Mouse (Mus musculus) liver, embryonic 13.5 days (tissue): ENCODE measurements around the gene Sox13. TPM values are rescaled to one million over a fixed set of nuclear protein-coding genes. Genes with fewer than 3 reads are reported as not detected.

Experiments used
- ATAC-seq: fragments of 200-750 bp; cut with Nextera tagmentation; 2 replicates; pipeline ENCODE4 v1.8.0; 2017; ENCODE audit warnings: low read depth, mild to moderate bottlenecking, moderate number of reproducible peaks, moderate library complexity
- DNase-seq: peaks from one replicate; pipeline ENCODE4 v3.0.0; 2022
- H3K27ac ChIP-seq: fragments of 300-500 bp; sonication (generic); 2 replicates; pipeline ENCODE4 v1.5.1; 2015; ENCODE audit warnings: moderate library complexity, mild to moderate bottlenecking, inconsistent platforms
- H3K27me3 ChIP-seq: fragments of 300-500 bp; sonication (generic); 2 replicates; pipeline ENCODE4 v1.6.1; 2015; ENCODE audit warnings: mild to moderate bottlenecking, inconsistent platforms
- H3K36me3 ChIP-seq: fragments of 300-500 bp; sonication (generic); 2 replicates; pipeline ENCODE4 v1.6.1; 2015; ENCODE audit warnings: mild to moderate bottlenecking, inconsistent platforms
- H3K4me1 ChIP-seq: fragments of 300-500 bp; sonication (generic); replicated peaks from 2 replicates; pipeline ENCODE4 v1.6.1; 2015; ENCODE audit warnings: inconsistent platforms
- H3K4me2 ChIP-seq: fragments of 300-500 bp; sonication (generic); 2 replicates; pipeline ENCODE4 v1.6.1; 2015; ENCODE audit warnings: inconsistent platforms, mild to moderate bottlenecking, moderate library complexity
- H3K4me3 ChIP-seq: fragments of 300-500 bp; sonication (generic); replicated peaks from 2 replicates; pipeline ENCODE4 v1.5.1; 2015; ENCODE audit warnings: mild to moderate bottlenecking, inconsistent platforms
- H3K9ac ChIP-seq: fragments of 300-500 bp; sonication (generic); 2 replicates; pipeline ENCODE4 v1.6.1; 2015; ENCODE audit warnings: mild to moderate bottlenecking, inconsistent platforms
- H3K9me3 ChIP-seq: fragments of 300-500 bp; sonication (generic); replicated peaks from 2 replicates; pipeline ENCODE4 v1.6.1; 2016; ENCODE audit warnings: inconsistent platforms
- WGBS: fragments of 180-500 bp; shearing (Covaris S2); methylation state at CpG from one replicate; pipeline ENCODE4 v1.1.7; 2015; ENCODE audit not compliant: insufficient replicate concordance; 5-methylcytosine and 5-hydroxymethylcytosine counted together
- polyA plus RNA-seq: library from polyadenylated mRNA; unstranded; fragments of >200 nt; fragmentation: Nextera tagmentation; extraction: Ambion mirVana; gene quantifications from 2 replicates; pipeline ENCODE4 v1.2.1, GENCODE M21; 2015

Sox13 gene
- polyA plus RNA-seq, 1 experiment from 2014 or later, result 1.3 TPM

DNA sequence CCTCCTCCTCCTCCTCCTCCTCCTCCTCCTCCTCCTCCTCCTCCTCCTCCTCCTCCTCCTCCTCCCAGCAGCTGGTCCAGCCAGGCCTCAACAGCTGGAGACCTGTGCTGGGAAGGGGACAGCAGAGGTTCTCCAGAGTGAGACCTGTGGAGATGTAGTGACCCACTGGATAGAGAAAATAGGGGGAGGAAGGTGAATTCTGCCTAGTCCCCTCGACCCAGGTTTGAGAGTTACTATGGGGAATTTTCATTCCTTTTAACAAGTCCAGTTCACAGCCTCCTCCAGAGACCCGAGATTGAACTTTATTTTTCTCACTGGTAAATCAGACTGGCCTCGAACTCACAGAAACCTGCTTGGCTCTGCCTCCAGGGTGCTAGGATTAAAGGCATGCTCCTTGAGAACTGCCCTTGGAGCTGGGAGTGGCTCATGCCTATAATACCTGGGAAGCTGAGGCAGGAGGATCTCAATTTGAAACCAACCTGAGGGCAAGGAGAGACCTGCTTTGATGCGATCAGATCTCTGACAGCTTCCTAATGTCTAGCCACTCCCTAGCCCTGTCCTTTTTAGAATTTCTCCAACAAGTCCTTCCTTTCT lies 467 bp upstream of the Sox13 start:
- Histone ChIP-seq H3K9ac (no peak overlapping the region), H3K4me1 (peaks cover 15% of the 10 kb centered on the region; the same call in 1 of the 2 replicates), H3K9me3 (0 out of 2 replicates have a peak, but pooled peaks cover 3% of the 10 kb centered on the region), H3K4me3 (no peak overlapping the region), H3K36me3 (no peaks in the 10 kb centered on the region), H3K27ac (no peak overlapping the region), H3K27me3 (peaks cover 61% of the 10 kb centered on the region), H3K4me2 (no peak overlapping the region)
- ATAC-seq, result 0 out of 2 replicates have a peak, but pooled peaks have one; percentile 17
- no peak for DNase-seq
- WGBS, result 43% methylated on average over 4 of the region's 4 CpGs

DNA sequence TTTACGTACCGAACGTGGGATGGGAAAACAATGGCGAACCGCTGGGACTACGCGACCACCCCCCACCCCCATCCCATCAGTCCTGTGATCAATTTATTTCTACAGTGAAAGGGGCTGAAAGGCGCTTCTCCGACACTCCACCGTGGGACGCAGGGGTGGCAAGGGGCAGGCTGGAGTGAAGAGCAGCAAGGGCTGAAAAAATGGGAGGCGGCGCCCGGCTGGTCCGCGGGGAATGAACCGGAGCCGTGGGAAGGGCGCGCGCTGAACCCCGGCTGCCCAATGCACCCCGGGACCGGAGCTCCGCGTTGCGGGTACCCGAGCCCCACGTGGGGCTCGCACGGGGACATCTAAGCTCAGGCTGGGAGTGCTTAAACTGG lies 1.0 kb downstream of the Sox13 start:
- under 1% methylated on average over 31 of the region's 31 CpGs for WGBS
- ATAC-seq, result peak; percentile 26; the same call in 1 of the 2 replicates
- DNase-seq, result no peak
- Histone ChIP-seq H3K9me3 (no peaks in the 10 kb centered on the region), H3K36me3 (no peaks in the 10 kb centered on the region), H3K27ac (0 out of 2 replicates have a peak overlapping the region, but pooled peaks have one; percentile 13), H3K4me3 (peak overlapping the region; percentile 62), H3K4me1 (peaks cover 26% of the 10 kb centered on the region), H3K9ac (peak overlapping the region; percentile 68), H3K4me2 (peak overlapping the region; percentile 66), H3K27me3 (peaks cover 65% of the 10 kb centered on the region)

DNA sequence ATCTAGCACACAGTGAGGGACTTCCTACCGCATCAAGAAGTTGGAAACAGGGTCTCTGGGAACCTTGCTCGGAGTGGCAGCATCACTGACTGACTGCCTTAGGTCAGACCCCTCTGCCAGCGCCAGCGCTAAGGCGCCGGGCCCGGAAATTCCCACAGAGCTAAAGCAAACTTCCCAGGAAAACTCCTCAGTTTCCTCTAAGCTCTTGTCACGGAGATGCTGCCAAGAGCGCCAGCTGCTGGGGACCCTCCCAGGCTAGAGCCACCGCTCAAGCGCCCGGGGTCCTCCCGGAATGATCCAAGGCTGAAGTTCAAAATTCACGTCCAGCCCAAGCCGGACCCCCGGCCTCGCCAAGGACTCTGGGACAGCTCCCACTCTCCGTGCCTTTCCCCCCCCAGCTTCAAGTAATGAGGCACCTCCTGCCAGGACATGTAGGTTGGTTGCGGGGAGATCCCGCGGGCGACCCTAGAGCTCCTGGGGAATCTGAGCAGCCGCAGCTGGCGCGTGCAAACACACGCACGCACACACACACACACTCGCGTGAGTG lies 1.5 kb downstream of the Sox13 start:
- no peak overlapping the region for H3K27ac ChIP-seq
- peak overlapping the region; percentile 68 for H3K9ac ChIP-seq
- no peaks in the 10 kb centered on the region for H3K36me3 ChIP-seq
- DNase-seq (no peak), ATAC-seq (no peak)
- H3K4me3 ChIP-seq, result peak overlapping the region; percentile 62
- WGBS, result 4% methylated on average over 29 of the region's 29 CpGs
- H3K4me1 ChIP-seq, result peaks cover 30% of the 10 kb centered on the region
- peaks cover 65% of the 10 kb centered on the region for H3K27me3 ChIP-seq
- H3K9me3 ChIP-seq, result no peaks in the 10 kb centered on the region
- H3K4me2 ChIP-seq, result peak overlapping the region; percentile 66

DNA sequence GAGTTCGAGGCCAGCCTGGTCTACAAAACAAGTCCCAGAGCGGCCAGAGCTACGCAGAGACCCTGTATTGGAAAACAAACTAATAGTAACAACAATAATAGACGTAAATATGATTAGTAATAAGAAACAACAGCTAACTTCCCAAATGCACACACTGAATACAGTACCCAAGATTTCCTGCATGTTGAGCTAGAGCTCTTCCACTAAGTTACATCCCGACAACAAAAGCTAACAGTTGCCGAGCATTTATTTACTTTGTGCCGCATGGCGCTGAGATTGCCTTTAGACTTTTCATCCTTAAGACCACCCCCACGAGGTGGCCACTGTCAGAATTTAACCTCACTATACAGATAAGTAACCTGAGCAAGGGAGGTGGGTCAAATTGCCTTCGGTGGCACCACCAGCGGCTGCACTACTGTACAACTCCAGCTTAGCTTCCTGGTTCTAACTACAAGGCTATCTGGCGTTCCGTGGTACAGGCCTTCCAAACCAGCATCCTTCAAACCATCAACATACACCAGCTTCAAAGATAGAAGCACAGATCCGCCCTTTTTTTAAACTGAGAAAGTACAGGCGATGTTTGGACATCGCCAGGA lies 2.1 kb downstream of the Sox13 start:
- no peaks in the 10 kb centered on the region for H3K36me3 ChIP-seq
- H3K4me3 ChIP-seq, result peak overlapping the region; percentile 62
- no peak for DNase-seq
- no peak overlapping the region for H3K27ac ChIP-seq
- H3K4me1 ChIP-seq, result peaks cover 37% of the 10 kb centered on the region
- WGBS, result 49% methylated on average over 16 of the region's 16 CpGs
- H3K9me3 ChIP-seq, result no peaks in the 10 kb centered on the region
- H3K27me3 ChIP-seq, result peaks cover 65% of the 10 kb centered on the region
- H3K4me2 ChIP-seq, result peak overlapping the region; percentile 66
- ATAC-seq, result no peak
- H3K9ac ChIP-seq, result no peak overlapping the region

DNA sequence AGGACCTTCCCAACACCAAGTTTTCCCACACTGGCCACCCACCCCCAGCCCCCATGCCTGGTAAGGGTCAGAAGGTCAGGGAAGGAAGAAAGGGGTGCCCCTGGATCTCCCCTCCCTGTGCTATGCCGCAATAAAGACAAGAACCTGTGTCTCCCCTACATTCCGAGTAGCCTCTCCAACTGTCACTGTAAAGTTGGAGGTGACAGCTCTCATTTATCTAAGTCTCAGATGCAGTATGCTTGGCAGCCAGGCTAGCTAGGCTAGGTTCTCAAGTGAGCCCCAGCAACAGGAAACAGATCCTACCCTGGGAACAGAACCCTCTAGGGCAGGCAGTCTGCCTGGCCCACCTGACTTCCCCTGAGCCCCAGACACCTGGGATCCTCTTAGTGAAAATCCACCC lies 3.1 kb downstream of the Sox13 start:
- Histone ChIP-seq H3K36me3 (no peaks in the 10 kb centered on the region), H3K4me1 (peaks cover 45% of the 10 kb centered on the region), H3K9ac (no peak overlapping the region), H3K4me3 (no peak overlapping the region), H3K9me3 (no peaks in the 10 kb centered on the region), H3K4me2 (no peak overlapping the region), H3K27me3 (peaks cover 64% of the 10 kb centered on the region), H3K27ac (no peak overlapping the region)
- 51% methylated on average over 2 of the region's 2 CpGs for WGBS
- no peak for ATAC-seq
- DNase-seq, result no peak

DNA sequence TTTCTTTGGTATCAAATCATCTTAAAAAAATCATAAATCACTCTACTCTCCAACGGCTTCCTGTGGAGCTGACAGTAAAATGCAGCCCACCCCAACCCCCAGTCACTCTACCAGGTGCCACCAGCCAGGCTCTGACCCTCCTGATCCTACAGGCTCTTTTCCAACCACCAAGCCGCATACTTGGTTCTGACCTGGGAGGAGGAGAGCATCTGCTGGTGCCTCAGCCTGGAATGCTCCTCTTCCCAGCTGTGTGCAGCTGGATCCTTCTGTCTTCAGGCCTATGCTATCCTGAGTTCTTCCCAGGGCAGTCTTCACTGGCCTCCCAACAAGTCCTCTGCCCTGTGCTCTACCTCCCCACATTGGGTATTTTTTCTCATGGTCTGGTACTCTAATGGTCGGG lies 3.7 kb downstream of the Sox13 start:
- no peaks in the 10 kb centered on the region for H3K9me3 ChIP-seq
- peaks cover 59% of the 10 kb centered on the region for H3K27me3 ChIP-seq
- 62% methylated on average over 3 of the region's 3 CpGs for WGBS
- H3K9ac ChIP-seq, result no peak overlapping the region
- H3K27ac ChIP-seq, result no peak overlapping the region
- peaks cover 49% of the 10 kb centered on the region for H3K4me1 ChIP-seq
- ATAC-seq, result no peak
- H3K4me3 ChIP-seq, result no peak overlapping the region
- H3K4me2 ChIP-seq, result no peak overlapping the region
- no peaks in the 10 kb centered on the region for H3K36me3 ChIP-seq
- DNase-seq, result no peak

DNA sequence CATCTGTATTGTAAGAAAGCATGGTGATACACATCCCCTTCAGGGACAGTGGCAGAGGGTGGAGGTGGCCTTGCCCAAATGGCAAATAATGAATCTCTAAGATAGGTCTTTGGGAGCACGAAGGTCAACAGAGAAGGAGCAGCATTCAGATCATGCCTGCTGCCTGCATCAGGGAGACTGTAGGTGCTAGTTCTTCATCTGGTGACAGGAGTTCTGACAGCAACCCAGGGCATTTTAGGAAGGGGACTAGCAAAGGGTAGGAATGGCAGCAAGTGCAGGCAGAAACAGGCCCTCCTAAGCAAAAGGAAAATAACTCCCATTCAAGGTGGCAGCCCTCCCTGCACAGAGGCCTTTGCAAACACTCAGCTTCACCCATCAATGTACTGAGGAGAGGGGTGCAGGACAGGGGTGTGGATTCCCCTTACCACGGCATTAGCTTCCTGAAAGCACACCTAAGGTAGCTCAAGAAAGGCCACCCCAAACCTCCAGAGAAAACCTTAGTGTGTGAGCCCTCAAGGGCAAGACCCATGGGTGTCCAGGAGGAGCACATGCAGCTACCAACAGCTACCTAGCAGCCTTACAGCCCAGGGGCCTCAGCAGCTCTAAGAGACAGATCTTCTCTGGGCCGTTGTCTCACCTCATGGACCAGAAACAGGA lies 4.9 kb downstream of the Sox13 start:
- ATAC-seq (no peak), DNase-seq (no peak)
- Histone ChIP-seq H3K4me1 (peaks cover 57% of the 10 kb centered on the region), H3K9ac (no peak overlapping the region), H3K27ac (no peak overlapping the region), H3K27me3 (peaks cover 47% of the 10 kb centered on the region), H3K36me3 (no peaks in the 10 kb centered on the region), H3K4me2 (no peak overlapping the region), H3K9me3 (no peaks in the 10 kb centered on the region), H3K4me3 (no peak overlapping the region)
- 47% methylated on average over 3 of the region's 3 CpGs for WGBS

DNA sequence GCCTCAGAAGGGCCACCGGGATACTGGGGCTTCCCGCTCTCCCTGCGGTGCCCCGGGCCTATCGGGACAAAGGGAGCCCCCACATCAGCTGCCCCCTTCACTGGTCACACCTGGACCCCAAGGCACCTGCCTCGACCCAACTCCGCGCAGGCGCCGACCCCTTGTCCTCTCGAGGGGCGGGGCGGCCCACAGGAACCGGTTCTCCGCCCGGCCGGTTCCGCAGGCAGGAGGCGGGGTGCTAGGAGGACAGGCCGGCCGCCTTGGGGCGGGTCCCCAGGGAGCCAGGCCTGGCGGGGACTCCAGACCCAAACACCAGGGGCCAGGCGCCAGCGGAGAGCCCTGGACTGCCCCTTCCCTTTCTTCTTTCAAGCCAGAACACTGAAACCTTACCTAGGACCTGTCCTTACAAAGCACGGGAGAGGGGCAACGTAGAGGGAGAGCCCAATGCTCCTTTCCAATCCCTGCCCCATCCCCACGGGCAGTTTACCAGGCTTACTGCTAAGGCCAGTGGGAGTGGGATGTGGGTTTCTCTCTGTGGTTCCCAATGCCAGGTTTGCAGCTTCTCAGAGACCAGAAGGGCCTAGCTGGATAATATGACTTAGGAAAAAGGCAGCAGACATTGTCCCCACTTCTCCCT lies 5.9 kb downstream of the Sox13 start:
- DNase-seq (no peak), ATAC-seq (peak; percentile 60)
- H3K9ac ChIP-seq, result peak overlapping the region; percentile 46
- H3K4me1 ChIP-seq, result peaks cover 59% of the 10 kb centered on the region
- peaks cover 37% of the 10 kb centered on the region for H3K27me3 ChIP-seq
- 7% methylated on average over 28 of the region's 28 CpGs for WGBS
- no peak overlapping the region for H3K27ac ChIP-seq
- H3K36me3 ChIP-seq, result no peaks in the 10 kb centered on the region
- H3K4me3 ChIP-seq, result peak overlapping the region; percentile 49
- H3K4me2 ChIP-seq, result peak overlapping the region; percentile 65
- no peaks in the 10 kb centered on the region for H3K9me3 ChIP-seq

DNA sequence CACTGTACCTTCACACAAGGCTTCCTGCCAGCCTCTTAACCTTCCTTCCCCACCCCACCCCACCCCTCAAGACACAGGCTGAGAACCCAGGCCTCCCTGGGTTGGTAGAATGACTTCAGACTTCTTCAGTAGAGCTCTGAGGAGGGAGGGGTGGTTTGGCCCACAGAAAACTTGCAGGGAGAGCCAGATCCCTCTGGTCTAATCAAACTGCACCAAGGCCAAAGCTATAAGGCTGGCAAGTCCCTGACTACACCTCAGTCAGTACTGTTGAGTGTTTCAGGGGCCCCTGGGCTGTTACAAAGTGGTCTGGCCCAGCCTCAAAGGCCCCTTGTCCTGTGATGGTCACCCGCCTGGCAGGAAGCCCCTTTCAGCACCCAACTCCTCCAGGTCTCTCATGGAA lies 6.6 kb downstream of the Sox13 start:
- Histone ChIP-seq H3K9ac (peak overlapping the region; percentile 46; the same call in 1 of the 2 replicates), H3K4me3 (peak overlapping the region; percentile 49), H3K4me1 (peaks cover 63% of the 10 kb centered on the region)

DNA sequence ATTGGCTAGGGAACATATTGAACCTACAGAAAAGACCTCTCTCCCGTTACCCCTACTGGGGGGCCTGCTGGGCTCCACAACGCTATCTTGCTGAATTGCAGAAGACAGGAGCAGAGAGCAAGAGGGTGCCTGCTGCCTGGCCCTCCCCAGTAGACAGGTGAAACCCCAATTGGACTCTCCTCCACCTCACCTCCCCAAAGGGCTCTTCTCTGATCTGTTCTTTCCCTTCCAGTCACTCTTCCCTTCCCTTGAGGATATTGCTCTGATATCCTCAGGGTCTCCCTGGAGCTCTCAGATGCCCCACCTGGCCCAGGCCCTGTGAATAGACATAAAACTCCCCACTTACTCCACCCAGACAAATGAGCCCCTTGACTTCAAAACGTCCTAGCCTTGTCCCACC lies 7.1 kb downstream of the Sox13 start:
- no peak for ATAC-seq
- H3K4me1 ChIP-seq, result peaks cover 62% of the 10 kb centered on the region
- no peak for DNase-seq
- H3K4me2 ChIP-seq, result 0 out of 2 replicates have a peak overlapping the region, but pooled peaks have one; percentile 65
- no peak overlapping the region for H3K4me3 ChIP-seq
- 48% methylated on average over 3 of the region's 3 CpGs for WGBS
- no peaks in the 10 kb centered on the region for H3K9me3 ChIP-seq
- peaks cover 25% of the 10 kb centered on the region for H3K27me3 ChIP-seq
- H3K36me3 ChIP-seq, result no peaks in the 10 kb centered on the region
- no peak overlapping the region for H3K9ac ChIP-seq
- no peak overlapping the region for H3K27ac ChIP-seq

More for the DNA sequence above, 6.6 kb downstream of the Sox13 start:
- Histone ChIP-seq H3K27me3 (peaks cover 29% of the 10 kb centered on the region), H3K27ac (no peak overlapping the region), H3K9me3 (no peaks in the 10 kb centered on the region), H3K4me2 (peak overlapping the region; percentile 65), H3K36me3 (no peaks in the 10 kb centered on the region)
- no peak for ATAC-seq
- no peak for DNase-seq
- WGBS, result 20% methylated on average over 1 of the region's 1 CpGs

DNA sequence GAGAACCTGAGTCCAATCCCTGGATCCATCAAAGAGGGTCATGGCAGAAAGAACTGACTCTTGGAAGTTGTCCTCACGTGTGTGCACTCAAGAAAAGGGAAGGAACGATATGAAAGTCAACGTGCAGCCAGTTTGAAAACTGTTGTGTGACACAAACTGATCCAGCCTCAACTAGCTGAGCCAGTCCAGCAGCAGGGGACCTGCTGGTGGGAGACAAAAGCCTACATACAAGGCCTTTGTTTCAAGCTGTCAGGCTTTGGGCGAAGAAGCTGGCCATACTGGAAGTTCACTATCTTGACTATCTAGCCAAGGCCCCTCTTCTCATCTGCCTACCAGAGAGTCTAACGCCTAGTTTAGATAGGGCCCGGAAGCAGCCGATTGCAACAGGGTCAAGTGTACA lies 7.7 kb downstream of the Sox13 start:
- H3K4me2 ChIP-seq, result no peak overlapping the region

More for the DNA sequence above, 7.7 kb downstream of the Sox13 start:
- H3K27ac ChIP-seq, result no peak overlapping the region
- DNase-seq (no peak), ATAC-seq (no peak)
- no peaks in the 10 kb centered on the region for H3K36me3 ChIP-seq
- no peaks in the 10 kb centered on the region for H3K9me3 ChIP-seq
- H3K9ac ChIP-seq, result no peak overlapping the region
- H3K4me3 ChIP-seq, result no peak overlapping the region
- H3K4me1 ChIP-seq, result peaks cover 66% of the 10 kb centered on the region
- peaks cover 18% of the 10 kb centered on the region for H3K27me3 ChIP-seq
- 50% methylated on average over 7 of the region's 7 CpGs for WGBS
